Mouse (Mus musculus): Measurements from ENCODE around the gene Vmn1r172. TPM values are rescaled to one million over a fixed set of nuclear protein-coding genes. Genes with fewer than 3 reads are reported as not detected.
"Not testable (repeated sequence)": the region's sequence is repeated elsewhere in the genome, so short reads cannot be mapped to it uniquely, and the experiment has no call there.

The Vmn1r172 gene
- not detected in 2 replicates for polyA plus RNA-seq (2015; fragmentation: Nextera tagmentation; extraction: Ambion mirVana)

DNA sequence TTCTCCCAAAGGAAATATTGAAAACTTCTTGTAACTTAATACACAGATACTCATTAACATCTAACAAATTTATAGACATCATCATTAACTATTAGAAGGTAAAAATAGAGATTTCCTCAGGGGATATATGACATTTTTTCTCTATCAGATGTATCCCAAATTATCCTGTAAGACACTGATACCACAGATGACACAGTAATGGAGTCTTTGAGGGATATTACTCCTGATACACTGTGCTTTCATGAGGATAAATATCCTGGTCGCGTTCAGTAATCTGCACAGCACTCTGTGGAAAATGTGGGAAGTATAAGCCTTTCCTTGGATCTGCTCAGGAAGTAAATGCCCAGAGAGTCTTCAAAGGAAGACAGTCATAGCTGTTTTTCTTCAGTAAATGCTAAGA is at the start of gene Vmn1r172:
TSS of gene Vmn1r172 (plus strand) at position 301 of the 400 bp plus-strand sequence.
- H3K9me3 ChIP-seq, result no peaks in the 10 kb centered on the region
- no peaks in the 10 kb centered on the region for H3K36me3 ChIP-seq
- no peaks in the 10 kb centered on the region for H3K4me1 ChIP-seq (replicated peaks)
- H3K9ac ChIP-seq, result no peak within 1 kb of the TSS
- no peak within 1 kb of the TSS for H3K27ac ChIP-seq (replicated peaks)
- ATAC-seq (ENCODE audit: low read depth), result no peak
- 69% methylated on average over 2 of the region's 2 CpGs for WGBS
- H3K4me2 ChIP-seq, result no peak within 1 kb of the TSS
- no peaks in the 10 kb centered on the region for H3K27me3 ChIP-seq
- no peak within 1 kb of the TSS for H3K4me3 ChIP-seq

DNA sequence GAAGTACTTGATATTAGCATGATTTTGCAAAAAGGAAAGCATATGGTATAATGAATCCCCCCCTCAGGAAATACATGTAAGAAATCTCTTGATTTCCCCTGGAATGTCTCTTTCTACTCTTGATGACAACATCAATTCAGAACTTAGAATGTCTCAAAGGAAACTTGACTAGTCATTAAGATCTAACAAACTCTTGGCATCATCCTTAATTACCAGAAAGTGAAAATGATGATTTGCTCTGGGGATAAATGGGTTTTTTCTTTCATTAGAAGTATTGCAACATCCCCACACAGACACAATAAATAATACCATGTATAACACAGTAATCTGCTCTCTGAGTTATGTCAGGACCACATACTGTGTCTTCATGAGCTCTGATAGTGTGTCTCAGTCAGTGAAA is 27.7 kb upstream of the Vmn1r172 start, which contains the start of gene Vmn1r171:
TSS of gene Vmn1r171 (plus strand) at position 301 of the 400 bp plus-strand sequence.
- H3K36me3 ChIP-seq, result no peaks in the 10 kb centered on the region
- H3K27ac ChIP-seq (replicated peaks), result no peak within 1 kb of the TSS
- no peak for ATAC-seq (ENCODE audit: low read depth)
- H3K9ac ChIP-seq, result no peak within 1 kb of the TSS
- H3K4me2 ChIP-seq, result no peak within 1 kb of the TSS
- H3K4me3 ChIP-seq, result no peak within 1 kb of the TSS
- H3K27me3 ChIP-seq, result no peaks in the 10 kb centered on the region
- peaks cover 35% of the 10 kb centered on the region for H3K9me3 ChIP-seq
- no peaks in the 10 kb centered on the region for H3K4me1 ChIP-seq (replicated peaks)

DNA sequence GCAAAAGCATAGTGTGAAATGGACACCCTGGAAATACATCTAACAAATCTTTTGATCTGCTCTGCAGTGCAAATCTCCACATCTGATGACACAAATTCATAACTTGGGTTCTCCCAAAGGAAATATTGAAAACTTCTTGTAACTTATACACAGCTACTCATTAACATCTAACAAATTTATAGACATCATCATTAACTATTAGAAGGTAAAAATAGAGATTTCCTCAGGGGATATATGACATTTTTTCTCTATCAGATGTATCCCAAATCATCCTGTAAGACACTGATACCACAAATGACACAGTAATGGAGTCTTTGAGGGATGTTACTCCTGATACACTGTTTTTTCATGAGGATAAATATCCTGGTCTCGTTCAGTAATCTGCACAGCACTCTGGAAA is 42.3 kb downstream of the Vmn1r172 start, which contains the start of gene Vmn1r173:
TSS of gene Vmn1r173 (plus strand) at position 301 of the 400 bp plus-strand sequence.
- not testable (repeated sequence) for H3K4me2 ChIP-seq; H3K36me3 ChIP-seq; H3K9ac ChIP-seq; ATAC-seq (ENCODE audit: low read depth); H3K27me3 ChIP-seq; H3K4me1 ChIP-seq (replicated peaks); H3K4me3 ChIP-seq; H3K27ac ChIP-seq (replicated peaks); H3K9me3 ChIP-seq
- WGBS, result 29% methylated on average over 1 of the region's 1 CpGs

Other genes starting within 250 kb of the Vmn1r172 start
- not detected in 2 replicates for gene Vmn1r167, start 151.1 kb upstream of the Vmn1r172 start, polyA plus RNA-seq (2015; fragmentation: Nextera tagmentation; extraction: Ambion mirVana)
- gene Vmn1r168, start 118.6 kb upstream of the Vmn1r172 start, polyA plus RNA-seq (2015; fragmentation: Nextera tagmentation; extraction: Ambion mirVana), result not detected in 2 replicates
- gene Vmn1r169, start 82.8 kb upstream of the Vmn1r172 start, polyA plus RNA-seq (2015; fragmentation: Nextera tagmentation; extraction: Ambion mirVana), result not detected in 2 replicates
- gene Vmn1r170, start 52.1 kb upstream of the Vmn1r172 start, polyA plus RNA-seq (2015; fragmentation: Nextera tagmentation; extraction: Ambion mirVana), result not detected in 2 replicates
- not detected in 2 replicates for gene Vmn1r171, start 27.6 kb upstream of the Vmn1r172 start, polyA plus RNA-seq (2015; fragmentation: Nextera tagmentation; extraction: Ambion mirVana)
- not detected in 2 replicates for gene Vmn1r173, start 42.4 kb downstream of the Vmn1r172 start, polyA plus RNA-seq (2015; fragmentation: Nextera tagmentation; extraction: Ambion mirVana)
- gene Vmn1r174, start 94.0 kb downstream of the Vmn1r172 start, polyA plus RNA-seq (2015; fragmentation: Nextera tagmentation; extraction: Ambion mirVana), result not detected in 2 replicates
- not detected in 2 replicates for gene Vmn1r175, start 152.3 kb downstream of the Vmn1r172 start, polyA plus RNA-seq (2015; fragmentation: Nextera tagmentation; extraction: Ambion mirVana)
- not detected in 2 replicates for gene Vmn1r176, start 179.1 kb downstream of the Vmn1r172 start, polyA plus RNA-seq (2015; fragmentation: Nextera tagmentation; extraction: Ambion mirVana)
- not detected in 2 replicates for gene Vmn1r177, start 208.1 kb downstream of the Vmn1r172 start, polyA plus RNA-seq (2015; fragmentation: Nextera tagmentation; extraction: Ambion mirVana)
- not detected in 2 replicates for gene Vmn1r178, start 233.7 kb downstream of the Vmn1r172 start, polyA plus RNA-seq (2015; fragmentation: Nextera tagmentation; extraction: Ambion mirVana)

All from neural tube, embryonic 13.5 days (tissue).